ENCODE assay signal across 8 mouse cellular contexts in genomic region chr10:99262319-99262866, GRCm38 (mm10). TPM values are rescaled to one million over a fixed set of nuclear protein-coding genes. Genes with fewer than 3 reads are reported as not detected.
DNase-seq lines count a peak whose midpoint lies in the region; ATAC-seq and TF ChIP-seq lines count a peak whose summit lies in the region.

No protein-coding gene starts in this region.

- H3K4me1 ChIP-seq in kidney, embryonic 16.5 days (ENCODE audit: insufficient read depth, low read length): peaks cover 44% of the 10 kb centered on the region
- H3K4me1 ChIP-seq in bone marrow, adult 2 months (ENCODE audit: control insufficient read depth, insufficient read depth, low read length): no peaks in the 10 kb centered on the region; the same call in 1 of the 2 replicates
- peaks cover 4 to 10% of the 10 kb centered on the region in 2 experiments; a peak in 3 of 4 replicates for H3K4me1 ChIP-seq in heart, embryonic 14.5 days (ENCODE audit: control insufficient read depth in 2 of 2, insufficient read depth in 2 of 2, low read length in 2 of 2)
- peaks cover 7% of the 10 kb centered on the region for H3K4me1 ChIP-seq in liver, embryonic 15.5 days (replicated peaks)

- 0% methylated on average over 20 of the region's 20 CpGs for WGBS in kidney, embryonic 16.5 days
- under 1% methylated on average over 20 of the region's 20 CpGs for WGBS in bone marrow, adult 2 months
- under 1% methylated on average over 20 of the region's 20 CpGs for WGBS in heart, embryonic 14.5 days
- under 1% methylated on average over 20 of the region's 20 CpGs for WGBS in liver, embryonic 15.5 days (ENCODE audit: insufficient replicate concordance)

- H3K36me3 ChIP-seq in kidney, embryonic 16.5 days (ENCODE audit: insufficient read depth, low read length): peaks cover 11% of the 10 kb centered on the region
- H3K36me3 ChIP-seq in heart, embryonic 14.5 days (ENCODE audit: control insufficient read depth, insufficient read depth, low read length): peaks cover 17% of the 10 kb centered on the region
- H3K36me3 ChIP-seq in liver, embryonic 15.5 days (replicated peaks): 0 out of 2 replicates have a peak, but pooled peaks cover 6% of the 10 kb centered on the region

- H3K4me3 ChIP-seq in kidney, embryonic 16.5 days (ENCODE audit: low read length): peak overlapping the region; percentile 90
- peak overlapping the region; percentile 87 for H3K4me3 ChIP-seq in bone marrow, adult 2 months (replicated peaks; ENCODE audit: control insufficient read depth, low read depth, low read length)
- H3K4me3 ChIP-seq in heart, embryonic 14.5 days (ENCODE audit: control insufficient read depth in 1 of 2, insufficient read depth in 1 of 2, low read depth in 1 of 2, low read length in 2 of 2): peak overlapping the region; percentile 59 to 73
- H3K4me3 ChIP-seq in liver, embryonic 15.5 days (replicated peaks): peak overlapping the region; percentile 62

- no peak for TF ChIP-seq CTCF in bone marrow, adult 2 months (IDR thresholded peaks at IDR 0.05; ENCODE audit: control insufficient read depth, insufficient read depth, low read length)

- H3K4me2 ChIP-seq in kidney, embryonic 16.5 days (replicated peaks; ENCODE audit: low read depth, low read length): peak overlapping the region; percentile 85
- peak overlapping the region; percentile 75 for H3K4me2 ChIP-seq in heart, embryonic 14.5 days (ENCODE audit: low read length)
- H3K4me2 ChIP-seq in liver, embryonic 15.5 days: peak overlapping the region; percentile 66

- H3K27me3 ChIP-seq in kidney, embryonic 16.5 days (ENCODE audit: insufficient read depth, low read length): no peaks in the 10 kb centered on the region
- no peaks in the 10 kb centered on the region for H3K27me3 ChIP-seq in heart, embryonic 14.5 days (ENCODE audit: control insufficient read depth, insufficient read depth, low read length)
- peaks cover 61% of the 10 kb centered on the region for H3K27me3 ChIP-seq in liver, embryonic 15.5 days

- DNase-seq in kidney, adult 11 months: no peak
- DNase-seq in frontal cortex, postnatal 14 days (ENCODE audit: low spot score in 2 of 2): no peak
- no peak for DNase-seq in layer of hippocampus, adult 18-20 months (ENCODE audit: low spot score in 2 of 2)

- peak; percentile 5 for ATAC-seq in kidney, embryonic 16.5 days (ENCODE audit: low FRiP score, low TSS enrichment)
- no peak for ATAC-seq in heart, embryonic 14.5 days (ENCODE audit: insufficient number of reproducible peaks, insufficient read depth, low FRiP score, low read depth)
- no peak for ATAC-seq in liver, embryonic 15.5 days (ENCODE audit: insufficient read depth)
- no peak for ATAC-seq in monocyte, adult 5-6 weeks (replicated peaks; ENCODE audit: insufficient number of reproducible peaks, low FRiP score, low TSS enrichment, poor library complexity, severe bottlenecking)

- peak overlapping the region; percentile 88 for H3K9ac ChIP-seq in kidney, embryonic 16.5 days (replicated peaks; ENCODE audit: low read length)
- peak overlapping the region; percentile 93 for H3K9ac ChIP-seq in heart, embryonic 14.5 days (ENCODE audit: low read length)
- peak overlapping the region; percentile 46 for H3K9ac ChIP-seq in liver, embryonic 15.5 days

- H3K9me3 ChIP-seq in kidney, embryonic 16.5 days (ENCODE audit: low read length): no peaks in the 10 kb centered on the region
- H3K9me3 ChIP-seq in heart, embryonic 14.5 days (ENCODE audit: control insufficient read depth, low read length): no peaks in the 10 kb centered on the region
- H3K9me3 ChIP-seq in liver, embryonic 15.5 days (replicated peaks): no peaks in the 10 kb centered on the region

- H3K27ac ChIP-seq in kidney, embryonic 16.5 days (ENCODE audit: low read length): peak overlapping the region; percentile 100
- peak overlapping the region; percentile 98 for H3K27ac ChIP-seq in bone marrow, adult 2 months (ENCODE audit: control insufficient read depth, insufficient read depth, low read depth, low read length, poor library complexity)
- H3K27ac ChIP-seq in heart, embryonic 14.5 days (replicated peaks in 1 of 2; ENCODE audit: control insufficient read depth in 1 of 2, insufficient read depth in 1 of 2, low read depth in 2 of 2, low read length in 2 of 2): peak overlapping the region; percentile 96 to 97
- H3K27ac ChIP-seq in liver, embryonic 15.5 days (replicated peaks): peak overlapping the region; percentile 87

- no peak for TF ChIP-seq POLR2A in bone marrow, adult 2 months (IDR thresholded peaks at IDR 0.05; ENCODE audit: borderline replicate concordance, control insufficient read depth, low read depth, low read length)

RNA-seq across cellular contexts. Expression of gene Dusp6, which starts 0.6 kb away (rescaled TPM):
- polyA plus RNA-seq in kidney, embryonic 16.5 days (2015; fragmentation: Nextera tagmentation; extraction: Ambion mirVana): 87.9 and 95.9 TPM in 2 replicates
- 19.3 and 43.1 TPM in 2 replicates for polyA plus RNA-seq in bone marrow, adult 2 months (2011; ENCODE audit: insufficient read depth, insufficient read length, low replicate concordance, missing spikeins)
- polyA plus RNA-seq in heart, embryonic 14.5 days (2014; fragmentation: Nextera tagmentation; extraction: Ambion mirVana): 42.4 and 43.4 TPM in 2 replicates
- 19.1 and 25.6 TPM in 2 replicates for polyA plus RNA-seq in liver, embryonic 15.5 days (2015; fragmentation: Nextera tagmentation; extraction: Ambion mirVana)
- total RNA-seq in monocyte, adult 5-6 weeks (2017): 114 to 201 TPM (median 184 TPM) in 3 replicates
- total RNA-seq in layer of hippocampus, adult 18-20 months (2021): 10 to 100 TPM; 80.3 to 83.0 TPM
